Mouse (Mus musculus) kidney, postnatal 14 days (tissue): ENCODE measurements at regions not wholly inside any gene's neighbourhood (a gene's known extent, or its start where the extent isn't known, plus 50 kb on each side); places are given as distances from the start of the nearest gene placed in this dataset.
A peak's percentile ranks its signal among the peaks of the same experiment; 100 is the strongest.

Source experiments
- DNase-seq: peaks from one replicate; pipeline ENCODE4 v3.0.0; 2022; ENCODE audit warnings: mixed read lengths

GRCm38 (mm10) chr11:112501781-112502180 is 280.2 kb upstream of the Sox9 start:
- no peak for DNase-seq

GRCm38 (mm10) chr11:112519076-112519475 is 262.9 kb upstream of the Sox9 start:
- no peak for DNase-seq

GRCm38 (mm10) chr11:112524983-112525382 is 257.0 kb upstream of the Sox9 start:
- no peak for DNase-seq

- no peak for DNase-seq
Measured at GRCm38 (mm10) chr11:112542573-112542972, 239.5 kb upstream of the Sox9 start.

- DNase-seq, result no peak
Measured at GRCm38 (mm10) chr11:112543473-112543872, 238.6 kb upstream of the Sox9 start.

- DNase-seq, result peak; percentile 20
Measured at GRCm38 (mm10) chr11:112545231-112546010, 236.6 kb upstream of the Sox9 start.

- no peak for DNase-seq
Measured at GRCm38 (mm10) chr11:112546162-112546561, 235.9 kb upstream of the Sox9 start.

- DNase-seq, result no peak
Measured at GRCm38 (mm10) chr11:112552838-112553237, 229.2 kb upstream of the Sox9 start.

- no peak for DNase-seq
Measured at GRCm38 (mm10) chr11:112563027-112563426, 219.0 kb upstream of the Sox9 start.

GRCm38 (mm10) chr11:112564706-112565215 is 217.3 kb upstream of the Sox9 start:
- no peak for DNase-seq

- no peak for DNase-seq
Measured at GRCm38 (mm10) chr11:112566071-112566470, 216.0 kb upstream of the Sox9 start.

- DNase-seq, result no peak
Measured at GRCm38 (mm10) chr11:112587386-112587785, 194.6 kb upstream of the Sox9 start.

- no peak for DNase-seq
Measured at GRCm38 (mm10) chr11:112588088-112588487, 193.9 kb upstream of the Sox9 start.

- DNase-seq, result no peak
Measured at GRCm38 (mm10) chr11:112590214-112590613, 191.8 kb upstream of the Sox9 start.

- no peak for DNase-seq
Measured at GRCm38 (mm10) chr11:112592411-112593020, 189.5 kb upstream of the Sox9 start.

- no peak for DNase-seq
Measured at GRCm38 (mm10) chr11:112593821-112594220, 188.2 kb upstream of the Sox9 start.

GRCm38 (mm10) chr11:112607359-112607758 is 174.7 kb upstream of the Sox9 start:
- no peak for DNase-seq

GRCm38 (mm10) chr11:112609277-112609676 is 172.7 kb upstream of the Sox9 start:
- DNase-seq, result no peak

GRCm38 (mm10) chr11:112611073-112611472 is 171.0 kb upstream of the Sox9 start:
- DNase-seq, result no peak

- DNase-seq, result no peak
Measured at GRCm38 (mm10) chr11:112615629-112616028, 166.4 kb upstream of the Sox9 start.

GRCm38 (mm10) chr11:112616942-112617341 is 165.1 kb upstream of the Sox9 start:
- no peak for DNase-seq

GRCm38 (mm10) chr11:112620916-112621315 is 161.1 kb upstream of the Sox9 start:
- peak; percentile 17 for DNase-seq

GRCm38 (mm10) chr11:112621385-112622120 is 160.5 kb upstream of the Sox9 start:
- DNase-seq, result no peak

- DNase-seq, result no peak
Measured at GRCm38 (mm10) chr11:112649298-112649697, 132.7 kb upstream of the Sox9 start.
